Mouse (Mus musculus) liver, postnatal 0 days (tissue): ENCODE measurements at regions not wholly inside any gene's neighbourhood (a gene's known extent, or its start where the extent isn't known, plus 50 kb on each side); places are given as distances from the start of the nearest gene placed in this dataset.
"Not testable (repeated sequence)": the region's sequence is repeated elsewhere in the genome, so short reads cannot be mapped to it uniquely, and the experiment has no call there.

Source experiments
- ATAC-seq: fragments of 200-750 bp; cut with Nextera tagmentation; 2 replicates; pipeline ENCODE4 v1.8.0; 2017; ENCODE audit warnings: mild to moderate bottlenecking, moderate library complexity
- DNase-seq: peaks from one replicate; pipeline ENCODE4 v3.0.0-alpha.2; 2016
- H3K27ac ChIP-seq: fragments of 300-500 bp; sonication (generic); 2 replicates; pipeline ENCODE4 v1.5.1; 2014; ENCODE audit warnings: antibody characterized with exemption, moderate library complexity, mild to moderate bottlenecking, low read depth
- H3K27me3 ChIP-seq: fragments of 300-500 bp; sonication (generic); 2 replicates; pipeline ENCODE4 v1.6.1; 2014; ENCODE audit warnings: low read length, control low read depth, mixed read lengths; ENCODE audit not compliant: insufficient read depth
- H3K36me3 ChIP-seq: fragments of 300-500 bp; sonication (generic); replicated peaks from 2 replicates; pipeline ENCODE4 v1.6.1; 2014; ENCODE audit warnings: mild to moderate bottlenecking, control low read depth, low read length, moderate library complexity, mixed read lengths; ENCODE audit not compliant: insufficient read depth
- H3K4me1 ChIP-seq: fragments of 300-500 bp; sonication (generic); 2 replicates; pipeline ENCODE4 v1.6.1; 2014; ENCODE audit warnings: antibody characterized with exemption, mild to moderate bottlenecking, control low read depth; ENCODE audit not compliant: insufficient read depth
- H3K4me2 ChIP-seq: fragments of 300-500 bp; sonication (generic); 2 replicates; pipeline ENCODE4 v1.6.1; 2014; ENCODE audit warnings: low read depth, mild to moderate bottlenecking, low read length, moderate library complexity, mixed read lengths
- H3K4me3 ChIP-seq: fragments of 300-500 bp; sonication (generic); 2 replicates; pipeline ENCODE4 v1.5.1; 2014; ENCODE audit warnings: low read depth, low read length
- H3K9ac ChIP-seq: fragments of 300-500 bp; sonication (generic); replicated peaks from 2 replicates; pipeline ENCODE4 v1.6.1; 2014; ENCODE audit warnings: mild to moderate bottlenecking, moderate library complexity
- H3K9me3 ChIP-seq: fragments of 300-500 bp; sonication (generic); 2 replicates; pipeline ENCODE4 v1.6.1; 2016; ENCODE audit warnings: mild to moderate bottlenecking, control low read depth, low read length, mixed read lengths
- CTCF ChIP-seq: sonication (generic); IDR thresholded peaks from 2 replicates; pipeline ENCODE4 v1.5.1; 2016; ENCODE audit warnings: antibody characterized with exemption, low read depth
- EP300 ChIP-seq: IDR thresholded peaks from 2 replicates; pipeline ENCODE4 v1.6.1; 2016; ENCODE audit warnings: antibody characterized with exemption, low read depth, mild to moderate bottlenecking
- WGBS: fragments of 180-500 bp; shearing (Covaris S2); extraction: QIAGEN DNeasy Blood & Tissue Kit; methylation state at CpG from one replicate; pipeline ENCODE4 v1.1.7; 2014; ENCODE audit not compliant: insufficient replicate concordance; 5-methylcytosine and 5-hydroxymethylcytosine counted together

GRCm38 (mm10) chr3:59563486-59564006 is 166.0 kb upstream of the Gm5538 start:
- H3K9ac ChIP-seq, ATAC-seq: not testable (repeated sequence)

DNA sequence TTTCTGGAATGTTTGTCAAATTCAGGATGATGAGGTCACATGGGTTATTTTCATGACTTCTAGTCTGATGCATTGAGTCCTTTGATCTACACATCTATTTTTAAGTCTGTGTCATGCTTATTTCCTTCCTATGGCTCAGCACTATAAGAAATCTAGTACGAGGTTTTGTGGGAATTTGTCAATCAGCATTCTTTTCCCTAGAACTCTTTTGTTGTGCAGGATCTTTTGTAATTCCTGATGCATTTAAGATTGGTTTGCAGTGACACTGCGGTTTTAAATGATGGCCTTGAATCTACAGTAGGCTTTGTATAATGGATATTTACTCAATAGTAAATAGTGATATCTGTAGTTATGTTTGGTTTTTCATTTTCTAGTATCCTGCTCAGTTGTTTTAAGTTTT is 187.0 kb upstream of the Gm5538 start:
- no peaks in the 10 kb centered on the region for H3K27me3 ChIP-seq
- H3K4me2 ChIP-seq = no peak overlapping the region
- TF ChIP-seq EP300 (no peak), CTCF (no peak)
- 59% methylated on average over 2 of the region's 2 CpGs for WGBS
- H3K9ac ChIP-seq = no peak overlapping the region
- no peak for ATAC-seq
- H3K27ac ChIP-seq = no peak overlapping the region
- no peak for DNase-seq
- H3K9me3 ChIP-seq = no peaks in the 10 kb centered on the region
- no peaks in the 10 kb centered on the region for H3K36me3 ChIP-seq
- H3K4me3 ChIP-seq = no peak overlapping the region
- no peaks in the 10 kb centered on the region for H3K4me1 ChIP-seq

More at GRCm38 (mm10) chr3:59563486-59564006, 166.0 kb upstream of the Gm5538 start:
- H3K4me1 ChIP-seq, H3K36me3 ChIP-seq, DNase-seq, H3K27me3 ChIP-seq, H3K4me2 ChIP-seq, H3K9me3 ChIP-seq, H3K4me3 ChIP-seq, H3K27ac ChIP-seq: not testable (repeated sequence)
- 51% methylated on average over 3 of the region's 3 CpGs for WGBS

GRCm38 (mm10) chr3:59540547-59540946 is 189.0 kb upstream of the Gm5538 start:
- H3K27ac ChIP-seq, DNase-seq, H3K4me1 ChIP-seq, H3K9ac ChIP-seq, H3K4me3 ChIP-seq, H3K4me2 ChIP-seq, H3K27me3 ChIP-seq, H3K36me3 ChIP-seq, H3K9me3 ChIP-seq, ATAC-seq: not testable (repeated sequence)

DNA sequence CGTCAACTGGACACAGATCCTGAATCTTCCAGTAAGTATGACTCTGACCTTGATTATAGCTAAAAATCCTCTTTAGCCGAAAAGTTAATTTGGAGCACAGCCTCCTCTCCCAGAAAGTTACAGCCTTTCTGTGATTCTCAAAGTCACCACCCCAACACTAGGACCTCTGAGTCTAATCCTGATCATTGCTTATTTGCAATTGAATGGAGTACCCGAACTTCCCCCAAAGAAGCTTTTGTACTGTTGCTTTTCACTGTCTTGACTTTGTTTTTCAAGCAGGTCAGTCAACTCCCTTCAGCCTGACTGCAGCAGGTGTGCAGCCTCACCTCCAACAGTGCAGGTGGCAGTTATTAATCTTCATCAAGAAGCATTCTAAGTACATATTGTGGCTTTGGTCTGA is 189.7 kb upstream of the Gm5538 start:
- H3K4me1 ChIP-seq, H3K4me3 ChIP-seq, H3K9me3 ChIP-seq, H3K9ac ChIP-seq, ATAC-seq, H3K27me3 ChIP-seq, H3K27ac ChIP-seq, DNase-seq, H3K36me3 ChIP-seq, H3K4me2 ChIP-seq: not testable (repeated sequence)
- 71% methylated on average over 3 of the region's 3 CpGs for WGBS

DNA sequence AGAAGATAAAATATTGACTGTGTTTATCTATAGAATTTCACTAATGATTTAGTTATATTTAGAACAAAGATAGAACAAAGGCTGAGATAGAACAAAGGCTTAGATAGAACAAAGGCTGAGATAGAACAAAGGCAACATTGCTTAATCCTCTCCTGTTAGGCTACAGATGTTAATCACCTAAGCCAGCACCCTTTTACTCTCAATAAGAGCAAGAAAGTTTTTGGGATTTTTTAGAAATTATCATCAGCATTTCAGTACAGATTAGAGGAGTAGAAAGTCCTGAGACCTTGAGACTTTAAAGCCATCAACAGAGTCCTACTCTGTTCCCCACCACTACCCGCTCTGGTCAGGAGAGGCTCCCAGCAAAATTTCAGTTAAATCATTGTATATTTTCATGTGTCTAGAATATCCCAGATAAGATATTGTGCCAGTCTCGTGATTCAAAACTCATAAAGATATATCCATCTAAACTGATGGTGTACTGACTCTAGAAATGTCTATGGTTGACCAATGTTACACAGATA is 187.2 kb upstream of the Igsf10 start:
- Histone ChIP-seq H3K27ac (no peak overlapping the region), H3K36me3 (no peaks in the 10 kb centered on the region), H3K9me3 (no peaks in the 10 kb centered on the region), H3K4me1 (no peaks in the 10 kb centered on the region), H3K4me2 (no peak overlapping the region), H3K27me3 (no peaks in the 10 kb centered on the region), H3K4me3 (no peak overlapping the region), H3K9ac (no peak overlapping the region)
- no peak for TF ChIP-seq CTCF
- no peak for TF ChIP-seq EP300
- ATAC-seq (no peak), DNase-seq (no peak)
- WGBS = 64% methylated on average over 2 of the region's 2 CpGs

- H3K27me3 ChIP-seq = no peaks in the 10 kb centered on the region
- 61% methylated on average over 9 of the region's 9 CpGs for WGBS
- ATAC-seq = no peak
These were observed 186.6 kb upstream of the Igsf10 start for GRCm38 (mm10) chr3:59530592-59531310.

More at GRCm38 (mm10) chr3:59530592-59531310, 186.6 kb upstream of the Igsf10 start:
- Histone ChIP-seq H3K4me3 (no peak overlapping the region), H3K4me2 (no peak overlapping the region), H3K27ac (no peak overlapping the region), H3K9ac (no peak overlapping the region), H3K4me1 (no peaks in the 10 kb centered on the region), H3K36me3 (no peaks in the 10 kb centered on the region), H3K9me3 (no peaks in the 10 kb centered on the region)
- TF ChIP-seq CTCF (no peak), EP300 (no peak)
- no peak for DNase-seq
